Mouse (Mus musculus) adrenal gland, postnatal 4 days (tissue): Measurements from ENCODE around the gene Gm10322. TPM values are rescaled to one million over a fixed set of nuclear protein-coding genes. Genes with fewer than 3 reads are reported as not detected.

Experiments
- DNase-seq, 2 experiments: peaks; one replicate each; pipeline ENCODE4 v3.0.0; 2021 to 2022; ENCODE audit warnings: low spot score in 2 of 2, mixed read lengths in 2 of 2
- total RNA-seq, 2 experiments: library from RNA; stranded (reverse); gene quantifications; 2 replicates each; pipeline ENCODE4 v1.2.3; 2021

Gene Gm10322
- total RNA-seq, 2 experiments from 2014 or later = not detected

DNA sequence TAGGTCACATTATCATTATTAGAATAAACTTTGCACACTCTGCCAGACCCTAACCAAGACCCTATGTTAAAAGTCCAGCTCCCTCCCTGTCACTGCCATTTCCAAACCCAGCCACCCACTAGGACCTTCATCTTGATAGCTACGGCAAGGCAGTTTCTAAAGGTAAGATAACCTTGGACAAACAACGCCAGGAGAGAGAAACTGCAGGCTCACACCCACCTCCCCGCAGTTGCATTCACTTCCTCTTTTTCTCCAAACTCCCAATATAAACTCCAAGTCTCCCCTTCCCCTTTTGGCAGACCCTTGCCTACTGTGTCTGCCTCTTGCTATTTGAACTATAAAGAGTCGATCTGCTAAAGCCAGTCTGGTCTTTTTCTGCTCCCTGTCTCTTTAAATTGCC is 29.3 kb downstream of the Gm10322 start:
- DNase-seq = no peak

DNA sequence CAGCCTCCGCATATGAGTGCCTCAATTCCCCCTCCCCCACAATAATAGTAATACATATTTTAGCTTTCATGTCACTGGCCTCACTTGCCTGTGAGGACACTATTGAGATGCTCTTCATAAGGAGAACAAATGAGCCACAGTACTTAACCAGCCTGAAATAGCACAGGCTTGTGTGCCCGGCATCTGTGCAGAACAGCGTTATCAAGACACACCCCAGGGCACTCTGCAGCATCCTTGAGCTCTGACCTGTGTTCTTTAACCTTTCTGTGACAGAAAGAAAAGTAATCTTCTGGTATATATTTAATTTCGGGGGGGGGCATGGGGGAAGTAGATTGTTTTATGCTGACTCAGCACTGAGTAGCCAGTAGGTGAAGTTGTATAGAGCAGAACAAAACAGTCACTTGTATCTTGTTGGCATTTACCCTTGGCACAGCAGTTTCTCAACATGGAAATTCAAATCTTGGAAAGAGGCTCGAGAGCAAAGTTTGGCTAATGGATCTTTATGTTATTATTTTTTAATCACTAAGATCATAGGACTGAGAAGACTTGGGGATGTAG is 31.0 kb downstream of the Gm10322 start:
- no peak for DNase-seq

DNA sequence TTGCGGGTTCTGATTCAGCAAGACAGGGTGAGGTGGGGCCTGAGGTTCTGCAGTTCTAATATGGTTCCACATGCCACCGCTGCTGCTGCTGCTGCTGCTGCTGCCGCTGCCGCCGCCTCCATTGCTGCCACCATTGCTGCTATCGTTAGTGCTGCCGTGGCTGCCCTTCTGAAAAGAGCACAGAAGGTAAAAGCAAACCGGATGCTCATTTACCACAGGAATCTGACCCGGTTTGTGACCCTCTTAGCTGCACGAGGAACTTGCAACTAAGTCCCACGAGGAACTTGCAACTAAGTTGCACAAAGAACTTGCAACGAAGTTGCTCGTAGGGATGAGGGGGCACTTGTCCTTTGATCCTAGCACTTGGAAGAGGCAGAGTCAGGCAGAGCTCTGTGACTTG is 40.9 kb downstream of the Gm10322 start:
- no peak for DNase-seq

DNA sequence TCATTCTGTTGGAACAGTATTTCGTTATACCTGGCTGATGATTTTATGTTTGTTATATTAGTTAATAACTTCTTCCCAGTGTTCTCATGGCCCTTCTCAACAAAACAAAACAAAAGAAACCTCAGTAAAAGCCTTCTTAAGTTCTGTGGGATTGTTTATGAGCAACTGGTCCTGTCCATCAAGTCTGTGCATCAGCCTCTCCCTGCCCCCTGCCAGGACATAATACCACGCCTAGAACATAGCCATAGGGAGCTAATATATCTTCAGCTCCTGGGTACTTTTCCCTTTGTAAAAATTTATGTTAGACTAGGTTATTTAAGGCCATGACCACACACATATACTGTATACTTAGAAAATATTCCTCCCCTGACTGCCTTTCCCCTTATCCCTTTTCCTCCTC is 48.9 kb downstream of the Gm10322 start:
- DNase-seq = no peak

DNA sequence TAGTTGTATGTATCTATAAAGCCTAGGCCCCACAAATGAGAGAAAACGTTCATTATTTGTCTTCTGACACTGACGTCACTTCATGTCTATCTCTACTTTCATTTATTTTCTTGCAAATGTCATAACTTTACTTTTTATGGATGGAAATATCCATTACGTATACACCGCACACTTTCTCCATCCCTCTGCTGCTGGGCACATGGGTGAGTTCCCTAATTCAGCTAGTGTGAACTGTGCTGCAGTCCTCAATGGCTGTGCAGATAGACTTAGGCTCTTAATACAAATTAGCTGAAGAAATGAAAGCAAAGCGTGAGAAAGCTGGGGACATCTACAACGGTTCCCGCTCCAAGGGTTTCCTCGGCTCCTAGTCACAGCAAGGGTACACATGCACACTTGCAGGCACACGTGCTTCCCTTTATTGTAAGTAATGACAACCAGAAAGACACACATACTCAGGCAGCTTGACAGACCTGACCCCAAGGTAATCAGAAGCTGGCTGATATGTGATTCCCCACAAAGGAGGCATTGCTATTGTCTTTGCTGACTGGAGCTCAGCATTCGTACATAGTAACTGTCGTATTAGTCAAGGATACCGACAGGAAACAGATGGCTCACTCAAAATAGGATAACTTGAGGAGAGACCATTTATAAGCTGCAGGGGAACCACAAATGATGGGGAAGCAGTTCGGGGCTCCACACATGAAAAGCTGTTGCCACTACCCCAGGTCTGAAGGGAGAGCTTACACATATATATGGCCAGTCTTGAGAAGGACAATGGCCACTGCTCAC is 49.8 kb downstream of the Gm10322 start:
- DNase-seq = no peak

Other genes with a start within 250 kb of the Gm10322 start
- 10 to 100 TPM; 74.6 to 87.8 TPM for gene Gm10273, start 220.4 kb upstream of the Gm10322 start, total RNA-seq
- 1 to 10 TPM in 1 of 2 experiments, not detected in 1; 6.6 TPM for gene Pla2g12b, start 212.4 kb upstream of the Gm10322 start, total RNA-seq
- 1 to 10 TPM; 3.9 to 6.1 TPM for gene Oit3, start 174.3 kb upstream of the Gm10322 start, total RNA-seq
- 10 to 100 TPM; 36.3 to 43.3 TPM for gene Mcu, start 629 bp downstream of the Gm10322 start, total RNA-seq
- gene Micu1, start 86.4 kb downstream of the Gm10322 start, total RNA-seq = 10 to 100 TPM; 61.1 to 64.4 TPM